Mouse (Mus musculus): ENCODE data around the gene Zmym1. TPM values are rescaled to one million over a fixed set of nuclear protein-coding genes. Genes with fewer than 3 reads are reported as not detected.
"Not testable (repeated sequence)": the region's sequence is repeated elsewhere in the genome, so short reads cannot be mapped to it uniquely, and the experiment has no call there.

The Zmym1 gene
- total RNA-seq, 1 experiment from 2014 or later, result 14.2 TPM

DNA sequence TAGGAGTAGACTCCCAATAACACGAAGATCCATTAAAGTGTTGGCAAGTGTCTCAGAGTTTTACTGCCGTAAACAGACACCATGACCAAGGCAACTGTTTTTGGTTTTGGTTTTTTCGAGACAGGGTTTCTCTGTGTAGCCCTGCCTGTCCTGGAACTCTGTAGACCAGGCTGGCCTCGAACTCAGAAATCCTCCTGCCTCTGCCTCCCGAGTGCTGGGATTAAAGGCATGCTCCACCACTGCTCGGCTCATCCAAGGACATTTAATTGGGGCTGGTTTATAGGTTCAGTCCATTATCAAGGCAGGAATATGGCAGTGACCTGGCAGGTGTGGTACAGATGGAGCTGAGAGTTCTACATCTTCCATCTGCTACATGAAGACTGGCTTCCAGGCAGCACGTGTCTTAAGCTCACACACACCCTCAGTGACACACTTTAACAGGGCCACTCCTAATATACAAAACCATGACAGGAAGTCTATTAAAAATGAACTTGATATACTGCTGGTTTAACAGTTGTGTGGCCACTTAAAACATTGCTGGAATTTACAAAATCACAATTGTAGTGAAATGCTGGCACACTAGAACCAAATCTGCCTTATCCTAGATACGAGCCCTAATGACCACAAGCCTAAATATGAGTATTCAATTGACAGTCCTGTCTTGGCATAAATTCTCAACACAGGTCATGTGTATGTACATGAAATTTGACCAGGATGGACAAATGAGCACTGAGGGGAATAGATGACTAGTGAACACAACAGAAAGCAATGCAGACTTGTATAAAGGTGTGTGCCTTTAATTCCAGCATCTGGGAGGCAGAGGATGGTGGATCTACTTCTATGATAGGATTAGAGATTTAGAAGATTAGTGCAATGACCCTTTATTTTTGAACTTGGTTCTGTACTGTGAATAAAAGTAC is 22.8 kb downstream of the Zmym1 start:
- no peak for ATAC-seq (replicated peaks; ENCODE audit: insufficient number of reproducible peaks, low FRiP score, low TSS enrichment, poor library complexity, severe bottlenecking)

DNA sequence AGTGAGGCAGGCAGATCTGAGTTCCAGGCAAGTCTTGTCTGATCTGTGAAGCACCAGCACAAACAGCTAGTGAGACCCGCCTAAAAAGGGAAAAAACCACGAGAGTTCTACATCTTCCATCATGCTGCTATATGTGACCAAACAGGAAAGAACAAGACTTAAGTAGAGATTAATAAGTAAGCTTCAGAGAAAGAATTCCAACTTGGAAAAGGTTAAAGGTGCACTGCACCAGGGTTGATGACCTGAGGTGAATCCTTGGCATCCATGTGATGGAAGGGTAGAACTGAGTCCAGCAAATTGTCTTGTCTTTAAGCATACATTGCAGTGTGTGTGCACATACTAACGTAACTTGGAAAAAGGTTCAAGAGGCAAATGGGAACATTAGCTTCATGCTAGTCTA is 23.8 kb downstream of the Zmym1 start:
- no peak for ATAC-seq (replicated peaks; ENCODE audit: insufficient number of reproducible peaks, low FRiP score, low TSS enrichment, poor library complexity, severe bottlenecking)

DNA sequence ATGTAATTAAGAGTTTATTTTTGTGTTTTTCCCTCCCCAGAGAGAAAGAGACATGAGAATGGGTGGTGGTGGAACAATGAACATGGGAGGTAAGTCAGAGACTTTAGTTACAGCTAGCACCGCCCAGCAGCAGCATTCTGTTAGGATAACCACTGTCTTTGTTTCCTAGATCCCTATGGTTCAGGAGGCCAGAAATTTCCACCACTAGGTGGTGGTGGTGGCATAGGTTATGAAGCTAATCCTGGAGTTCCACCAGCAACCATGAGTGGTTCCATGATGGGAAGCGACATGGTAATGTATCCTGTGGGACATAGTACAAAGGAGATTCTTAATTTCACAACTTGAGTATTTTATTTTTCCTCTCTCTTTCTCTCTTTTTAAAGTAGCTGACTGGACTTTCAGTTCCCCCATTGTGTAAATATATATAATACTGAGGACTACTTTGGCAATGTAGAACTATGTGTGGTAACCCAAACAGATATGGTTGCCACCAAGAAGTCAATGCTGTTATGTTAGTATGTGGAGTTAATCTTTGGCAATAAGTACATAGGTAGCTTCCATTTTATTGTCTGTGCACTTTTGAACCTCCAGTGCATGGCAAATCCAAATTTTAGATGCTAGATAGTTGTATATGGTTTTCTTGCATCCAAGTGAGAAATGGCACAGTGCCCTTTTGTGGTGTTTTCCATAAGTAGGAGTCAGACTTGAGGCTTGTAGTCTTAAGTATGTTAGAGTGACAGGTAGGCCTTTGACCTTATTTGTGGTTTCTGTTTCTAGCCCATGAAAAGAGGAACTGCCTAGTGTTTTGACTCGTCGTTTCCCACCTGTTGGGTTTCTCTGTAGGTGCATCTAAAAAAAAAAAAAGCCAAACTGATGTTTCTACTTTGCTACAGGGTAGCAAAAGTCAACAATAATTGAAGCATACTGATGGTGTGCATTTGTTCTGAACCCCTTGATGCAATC is 33.4 kb downstream of the Zmym1 start:
- no peak; the same call in 1 of the 2 replicates for ATAC-seq (replicated peaks; ENCODE audit: insufficient number of reproducible peaks, low FRiP score, low TSS enrichment, poor library complexity, severe bottlenecking)

DNA sequence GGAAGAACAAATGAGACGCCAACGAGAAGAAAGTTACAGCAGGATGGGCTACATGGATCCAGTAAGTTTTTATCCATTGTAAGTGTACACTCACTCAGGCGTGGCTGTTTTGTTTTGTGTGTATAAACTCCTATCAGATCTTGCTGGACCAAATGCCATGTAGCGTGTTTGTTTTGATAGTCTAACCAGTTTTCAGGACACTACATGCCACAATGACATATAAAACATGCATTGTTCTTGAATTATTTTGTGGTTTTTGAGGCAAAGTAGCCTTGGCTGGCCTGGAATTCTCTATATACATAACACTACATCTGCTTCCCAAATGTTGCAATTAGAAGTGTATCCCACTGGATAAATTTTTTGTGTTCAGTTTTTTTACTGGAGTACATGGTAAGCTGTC is 34.1 kb downstream of the Zmym1 start:
- no peak for ATAC-seq (replicated peaks; ENCODE audit: insufficient number of reproducible peaks, low FRiP score, low TSS enrichment, poor library complexity, severe bottlenecking)

- no peak for ATAC-seq (replicated peaks; ENCODE audit: insufficient number of reproducible peaks, low FRiP score, low TSS enrichment, poor library complexity, severe bottlenecking)
Observed at GRCm38 (mm10) chr4:127024240-127024639, 36.7 kb downstream of the Zmym1 start.

DNA sequence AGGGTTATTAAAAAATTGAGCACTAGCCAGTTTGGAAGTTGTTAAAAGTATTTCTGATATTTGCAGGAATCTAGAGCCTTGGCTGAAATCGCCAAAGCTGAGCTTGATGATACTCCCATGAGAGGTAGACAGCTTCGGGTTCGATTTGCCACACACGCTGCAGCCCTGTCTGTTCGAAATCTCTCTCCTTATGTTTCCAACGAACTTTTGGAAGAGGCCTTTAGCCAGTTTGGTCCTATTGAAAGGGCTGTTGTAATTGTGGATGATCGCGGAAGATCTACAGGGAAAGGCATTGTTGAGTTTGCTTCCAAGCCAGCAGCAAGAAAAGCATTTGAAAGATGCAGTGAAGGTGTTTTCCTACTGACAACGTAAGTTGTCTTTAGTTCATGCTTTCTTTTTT is 37.8 kb downstream of the Zmym1 start:
- no peak for ATAC-seq (replicated peaks; ENCODE audit: insufficient number of reproducible peaks, low FRiP score, low TSS enrichment, poor library complexity, severe bottlenecking)

DNA sequence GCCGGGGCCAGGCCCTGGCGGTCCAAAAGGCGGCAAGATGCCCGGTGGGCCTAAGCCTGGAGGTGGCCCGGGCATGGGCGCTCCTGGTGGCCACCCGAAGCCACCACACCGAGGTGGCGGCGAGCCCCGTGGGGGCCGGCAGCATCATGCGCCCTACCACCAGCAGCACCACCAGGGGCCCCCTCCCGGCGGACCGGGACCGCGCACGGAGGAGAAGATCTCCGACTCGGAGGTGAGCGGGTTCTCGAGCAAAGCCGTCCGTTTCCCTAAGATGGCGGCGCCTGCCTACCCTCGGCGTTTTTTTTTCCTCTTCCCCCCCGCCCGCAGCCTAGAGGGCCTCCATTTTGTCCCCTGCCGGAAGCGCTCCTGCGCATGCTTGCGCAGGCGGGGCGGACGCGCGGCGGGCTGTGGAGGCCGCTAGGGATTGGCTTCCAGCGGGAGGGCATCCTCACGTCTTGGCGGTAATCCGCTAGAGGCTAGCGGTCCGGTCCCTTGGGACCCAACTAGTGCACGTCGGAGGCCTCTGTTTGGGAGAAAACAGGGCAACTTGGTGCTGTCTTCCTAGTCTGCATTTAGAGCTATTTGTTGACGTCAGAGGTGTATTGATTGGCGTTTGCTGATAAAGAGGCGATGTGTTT is 38.8 kb downstream of the Zmym1 start:
- peak; percentile 54 for ATAC-seq (replicated peaks; ENCODE audit: insufficient number of reproducible peaks, low FRiP score, low TSS enrichment, poor library complexity, severe bottlenecking)

- ATAC-seq (replicated peaks; ENCODE audit: insufficient number of reproducible peaks, low FRiP score, low TSS enrichment, poor library complexity, severe bottlenecking), result peak; percentile 91
Observed at GRCm38 (mm10) chr4:127021151-127021945, 39.6 kb downstream of the Zmym1 start, which contains the start of gene Sfpq. TSS of gene Sfpq (plus strand) at chr4:127021324.

DNA sequence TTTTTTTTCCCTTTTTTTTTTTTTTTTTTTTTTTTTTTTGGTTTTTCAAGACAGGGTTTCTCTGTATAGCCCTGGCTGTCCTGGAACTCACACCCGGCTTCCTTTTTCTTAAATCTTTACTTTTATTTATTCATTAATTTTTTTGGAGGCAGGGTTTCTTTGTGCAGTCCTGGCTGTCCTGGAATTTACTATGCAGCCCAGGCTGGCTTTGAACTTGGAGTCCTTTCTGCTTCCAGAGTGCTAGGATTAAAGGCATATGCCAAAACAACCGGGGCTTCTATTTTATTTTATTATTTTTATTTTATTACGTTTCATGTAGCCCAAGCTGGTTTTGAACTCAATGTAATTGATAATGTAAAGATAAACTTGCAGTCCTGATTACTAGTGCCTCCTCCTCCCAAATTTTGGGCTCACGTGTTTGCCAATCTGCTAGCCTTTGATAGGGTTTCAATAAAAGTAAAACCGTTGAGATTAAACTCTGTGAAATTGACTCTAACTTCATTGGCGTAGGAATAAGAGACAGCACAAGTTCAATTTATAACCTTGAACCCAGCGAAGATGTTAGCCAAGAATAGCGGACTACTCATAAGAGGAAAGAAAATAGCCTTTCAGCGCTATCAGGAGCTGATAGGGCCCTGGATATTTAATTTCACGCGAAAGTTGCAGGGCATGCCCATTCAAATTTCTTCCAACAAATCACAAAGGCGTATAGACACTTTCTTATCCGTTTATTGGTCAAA is 40.4 kb downstream of the Zmym1 start:
- no peak for ATAC-seq (replicated peaks; ENCODE audit: insufficient number of reproducible peaks, low FRiP score, low TSS enrichment, poor library complexity, severe bottlenecking)

DNA sequence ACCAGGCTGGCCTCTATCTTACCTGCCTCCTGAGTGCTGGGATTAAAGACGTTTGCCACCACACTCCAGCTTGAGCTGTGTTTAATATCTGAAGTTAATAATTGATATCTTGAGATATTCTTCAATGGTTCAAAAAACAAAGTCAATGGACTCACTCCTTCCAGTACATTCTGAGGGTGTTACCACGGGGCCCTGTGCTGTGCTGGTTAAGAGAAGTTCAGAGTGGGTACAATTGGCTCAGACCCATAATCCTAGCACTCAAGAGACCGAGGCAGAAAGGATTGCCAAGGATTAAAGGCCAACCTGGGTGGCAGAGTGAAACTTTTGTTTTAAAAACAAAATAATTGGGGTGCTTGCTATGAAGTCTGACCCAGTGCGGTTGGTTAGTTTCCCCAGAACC is 44.6 kb downstream of the Zmym1 start:
- ATAC-seq (replicated peaks; ENCODE audit: insufficient number of reproducible peaks, low FRiP score, low TSS enrichment, poor library complexity, severe bottlenecking), result no peak

GRCm38 (mm10) chr4:127015294-127015993 is 45.5 kb downstream of the Zmym1 start:
- ATAC-seq (replicated peaks; ENCODE audit: insufficient number of reproducible peaks, low FRiP score, low TSS enrichment, poor library complexity, severe bottlenecking), result peak; percentile 99

GRCm38 (mm10) chr4:127005113-127005936 is 55.6 kb downstream of the Zmym1 start:
- ATAC-seq (replicated peaks; ENCODE audit: insufficient number of reproducible peaks, low FRiP score, low TSS enrichment, poor library complexity, severe bottlenecking), result no peak

DNA sequence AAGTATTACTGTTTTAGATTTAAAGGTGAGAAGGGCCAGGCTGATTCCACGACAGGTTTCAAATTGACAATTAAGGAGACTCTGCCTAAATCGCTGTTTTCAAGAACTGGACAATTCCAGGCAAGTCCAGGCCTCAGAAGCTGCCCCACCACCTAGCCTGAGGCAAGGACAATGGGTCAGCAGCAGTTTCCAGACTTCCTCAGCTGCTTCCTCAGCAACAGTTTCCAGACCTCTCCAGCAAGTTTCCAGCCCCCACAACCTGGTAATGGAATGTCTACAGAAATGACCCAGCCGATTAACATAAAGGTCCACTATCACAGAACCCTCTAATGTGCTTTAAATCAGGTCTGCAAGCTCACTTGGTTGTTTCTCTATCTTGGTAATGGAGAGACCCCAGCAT is 56.6 kb downstream of the Zmym1 start:
- no peak for ATAC-seq (replicated peaks; ENCODE audit: insufficient number of reproducible peaks, low FRiP score, low TSS enrichment, poor library complexity, severe bottlenecking)

- no peak for ATAC-seq (replicated peaks; ENCODE audit: insufficient number of reproducible peaks, low FRiP score, low TSS enrichment, poor library complexity, severe bottlenecking)
Observed at GRCm38 (mm10) chr4:127000601-127001105, 60.3 kb downstream of the Zmym1 start.

GRCm38 (mm10) chr4:126999372-126999771 is 61.6 kb downstream of the Zmym1 start:
- not testable (repeated sequence) for ATAC-seq (replicated peaks; ENCODE audit: insufficient number of reproducible peaks, low FRiP score, low TSS enrichment, poor library complexity, severe bottlenecking)

Measured in monocyte, adult 5-6 weeks (primary cell).